Mouse (Mus musculus): ENCODE data around the gene Chst3. TPM values are rescaled to one million over a fixed set of nuclear protein-coding genes. Genes with fewer than 3 reads are reported as not detected.
"Not testable (repeated sequence)": the region's sequence is repeated elsewhere in the genome, so short reads cannot be mapped to it uniquely, and the experiment has no call there.

The Chst3 gene
- polyA plus RNA-seq, 1 experiment from 2014 or later, result 2.1 TPM

DNA sequence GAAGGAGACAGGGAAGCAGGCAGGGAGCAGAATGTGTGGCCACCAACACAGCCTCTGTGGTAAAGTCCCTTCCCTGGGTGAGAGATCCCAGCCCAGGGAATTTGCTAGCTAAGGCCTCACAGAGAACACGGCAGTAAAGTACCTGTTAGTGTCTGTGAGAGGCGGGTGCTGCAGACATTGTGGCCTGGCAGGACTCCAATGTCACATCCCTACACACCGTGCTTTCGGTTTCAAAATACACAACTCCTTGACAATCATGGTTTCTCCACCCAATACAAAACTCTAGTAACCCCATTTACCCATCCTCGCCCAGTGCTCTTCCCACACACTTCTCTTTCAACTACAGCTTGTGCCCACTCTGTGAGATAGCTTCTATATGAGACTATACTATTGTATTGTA is 80.4 kb downstream of the Chst3 start:
- no peak overlapping the region for H3K27ac ChIP-seq (ENCODE audit: low read length)
- H3K4me1 ChIP-seq (ENCODE audit: control insufficient read depth, insufficient read depth, low read length), result peaks cover 7% of the 10 kb centered on the region; the same call in 1 of the 2 replicates
- no peak overlapping the region for H3K4me3 ChIP-seq (replicated peaks; ENCODE audit: low read length)
- no peaks in the 10 kb centered on the region for H3K9me3 ChIP-seq (replicated peaks; ENCODE audit: control insufficient read depth, low read length)
- WGBS, result 83% methylated on average over 5 of the region's 5 CpGs
- H3K27me3 ChIP-seq (ENCODE audit: control insufficient read depth, insufficient read depth, low read length), result no peaks in the 10 kb centered on the region
- no peak for ATAC-seq (ENCODE audit: insufficient read depth, low FRiP score)
- no peak overlapping the region for H3K4me2 ChIP-seq (ENCODE audit: low read depth, low read length)
- H3K36me3 ChIP-seq (ENCODE audit: control insufficient read depth, insufficient read depth, low read length), result no peaks in the 10 kb centered on the region
- no peak overlapping the region for H3K9ac ChIP-seq (ENCODE audit: low read length)

- H3K27ac ChIP-seq (ENCODE audit: low read length), result no peak overlapping the region
Measured at GRCm38 (mm10) chr10:60136935-60137334, 82.1 kb downstream of the Chst3 start.

GRCm38 (mm10) chr10:60136010-60136409 is 83.0 kb downstream of the Chst3 start:
- not testable (repeated sequence) for H3K4me2 ChIP-seq (ENCODE audit: low read depth, low read length); H3K27ac ChIP-seq (ENCODE audit: low read length); H3K4me1 ChIP-seq (ENCODE audit: control insufficient read depth, insufficient read depth, low read length); H3K4me3 ChIP-seq (replicated peaks; ENCODE audit: low read length); H3K36me3 ChIP-seq (ENCODE audit: control insufficient read depth, insufficient read depth, low read length); H3K9me3 ChIP-seq (replicated peaks; ENCODE audit: control insufficient read depth, low read length); ATAC-seq (ENCODE audit: insufficient read depth, low FRiP score); H3K27me3 ChIP-seq (ENCODE audit: control insufficient read depth, insufficient read depth, low read length); H3K9ac ChIP-seq (ENCODE audit: low read length)
- 45% methylated on average over 1 of the region's 1 CpGs for WGBS

More at GRCm38 (mm10) chr10:60136935-60137334, 82.1 kb downstream of the Chst3 start:
- H3K4me2 ChIP-seq (ENCODE audit: low read depth, low read length), result no peak overlapping the region
- H3K4me3 ChIP-seq (replicated peaks; ENCODE audit: low read length), result no peak overlapping the region
- H3K9me3 ChIP-seq (replicated peaks; ENCODE audit: control insufficient read depth, low read length), result no peaks in the 10 kb centered on the region
- H3K36me3 ChIP-seq (ENCODE audit: control insufficient read depth, insufficient read depth, low read length), result no peaks in the 10 kb centered on the region
- no peak for ATAC-seq (ENCODE audit: insufficient read depth, low FRiP score)
- peaks cover 7% of the 10 kb centered on the region; the same call in 1 of the 2 replicates for H3K4me1 ChIP-seq (ENCODE audit: control insufficient read depth, insufficient read depth, low read length)
- H3K9ac ChIP-seq (ENCODE audit: low read length), result no peak overlapping the region
- WGBS, result 55% methylated on average over 7 of the region's 7 CpGs
- no peaks in the 10 kb centered on the region for H3K27me3 ChIP-seq (ENCODE audit: control insufficient read depth, insufficient read depth, low read length)

DNA sequence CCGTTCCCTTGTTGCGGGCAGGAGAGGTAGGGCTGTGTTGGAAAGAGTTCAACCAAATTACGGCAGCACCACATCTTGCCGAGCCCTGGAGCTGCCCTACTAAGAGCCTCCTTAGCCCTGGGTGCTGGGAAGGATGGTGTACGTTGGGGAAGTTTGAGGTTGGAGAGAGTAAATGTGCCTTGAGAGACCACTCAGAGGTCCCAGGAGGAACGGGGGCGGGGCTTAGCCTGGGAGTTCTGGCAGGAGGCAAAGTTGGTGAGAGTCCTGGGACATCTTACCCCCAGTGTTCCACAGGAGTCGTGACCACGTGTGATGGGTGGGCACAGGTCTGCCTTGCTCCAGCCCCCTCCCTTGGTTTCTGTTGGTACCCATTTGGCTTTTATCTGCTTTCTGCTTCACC is 84.9 kb downstream of the Chst3 start:
- no peaks in the 10 kb centered on the region for H3K27me3 ChIP-seq (ENCODE audit: control insufficient read depth, insufficient read depth, low read length)
- 49% methylated on average over 9 of the region's 9 CpGs for WGBS
- H3K27ac ChIP-seq (ENCODE audit: low read length), result no peak overlapping the region
- no peaks in the 10 kb centered on the region for H3K9me3 ChIP-seq (replicated peaks; ENCODE audit: control insufficient read depth, low read length)
- H3K36me3 ChIP-seq (ENCODE audit: control insufficient read depth, insufficient read depth, low read length), result no peaks in the 10 kb centered on the region
- H3K9ac ChIP-seq (ENCODE audit: low read length), result no peak overlapping the region
- H3K4me1 ChIP-seq (ENCODE audit: control insufficient read depth, insufficient read depth, low read length), result peaks cover 7% of the 10 kb centered on the region; the same call in 1 of the 2 replicates
- H3K4me2 ChIP-seq (ENCODE audit: low read depth, low read length), result no peak overlapping the region
- ATAC-seq (ENCODE audit: insufficient read depth, low FRiP score), result no peak
- no peak overlapping the region for H3K4me3 ChIP-seq (replicated peaks; ENCODE audit: low read length)

DNA sequence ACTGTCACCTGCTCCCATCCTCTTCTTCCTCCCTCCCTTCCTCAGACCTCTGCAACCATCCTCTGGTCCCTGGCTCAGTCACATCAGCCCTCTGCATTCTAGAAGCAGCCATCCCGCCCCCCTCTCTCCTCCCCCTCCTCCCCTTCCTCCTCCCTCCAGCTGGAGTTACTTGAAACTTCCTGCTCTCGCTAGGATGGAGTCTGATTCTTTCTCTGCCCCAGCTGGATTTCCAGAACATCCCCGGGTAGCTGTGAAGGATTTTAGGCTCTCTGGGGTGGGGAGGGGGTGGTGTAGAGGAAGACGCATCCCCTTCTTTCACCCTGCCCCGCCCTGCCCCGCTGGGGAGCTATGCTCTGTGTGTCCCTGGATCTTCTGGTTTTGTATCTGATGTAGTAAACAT is 85.6 kb downstream of the Chst3 start:
- H3K4me3 ChIP-seq (replicated peaks; ENCODE audit: low read length), result no peak overlapping the region
- ATAC-seq (ENCODE audit: insufficient read depth, low FRiP score), result peak; percentile 22; the same call in 1 of the 2 replicates
- H3K9me3 ChIP-seq (replicated peaks; ENCODE audit: control insufficient read depth, low read length), result no peaks in the 10 kb centered on the region
- H3K9ac ChIP-seq (ENCODE audit: low read length), result no peak overlapping the region
- H3K36me3 ChIP-seq (ENCODE audit: control insufficient read depth, insufficient read depth, low read length), result no peaks in the 10 kb centered on the region
- WGBS, result 20% methylated on average over 6 of the region's 6 CpGs
- peaks cover 7% of the 10 kb centered on the region; the same call in 1 of the 2 replicates for H3K4me1 ChIP-seq (ENCODE audit: control insufficient read depth, insufficient read depth, low read length)
- H3K27me3 ChIP-seq (ENCODE audit: control insufficient read depth, insufficient read depth, low read length), result no peaks in the 10 kb centered on the region
- no peak overlapping the region for H3K27ac ChIP-seq (ENCODE audit: low read length)
- no peak overlapping the region for H3K4me2 ChIP-seq (ENCODE audit: low read depth, low read length)

Small RNA genes lying within 50 kb of the gene (microRNA-seq; reads per million reads assigned to microRNA genes)
- not detected for gene Gm22117

Other genes with a start within 250 kb of the Chst3 start
- 45.2 and 46.2 TPM in 2 replicates for gene Ascc1, start 216.5 kb downstream of the Chst3 start, polyA plus RNA-seq (2015; fragmentation: Nextera tagmentation; extraction: Ambion mirVana)
- 75.6 and 90.7 TPM in 2 replicates for gene Anapc16, start 216.1 kb downstream of the Chst3 start, polyA plus RNA-seq (2015; fragmentation: Nextera tagmentation; extraction: Ambion mirVana)
- gene Spock2, start 113.0 kb downstream of the Chst3 start, polyA plus RNA-seq (2015; fragmentation: Nextera tagmentation; extraction: Ambion mirVana), result 6.3 and 6.6 TPM in 2 replicates
- 194 and 198 TPM in 2 replicates for gene Psap, start 58.4 kb upstream of the Chst3 start, polyA plus RNA-seq (2015; fragmentation: Nextera tagmentation; extraction: Ambion mirVana)
- 6.6 and 8.5 TPM in 2 replicates for gene Vsir, start 127.6 kb upstream of the Chst3 start, polyA plus RNA-seq (2015; fragmentation: Nextera tagmentation; extraction: Ambion mirVana)
- gene Gm17455, start 180.5 kb upstream of the Chst3 start, polyA plus RNA-seq (2015; fragmentation: Nextera tagmentation; extraction: Ambion mirVana), result 0.76 TPM in 1 of 2 replicates, not detected in the other

All from stomach, embryonic 16.5 days (tissue).